Mouse (Mus musculus) liver, adult 2 months (tissue): ENCODE results near the gene Ahcyl1. TPM values are rescaled to one million over a fixed set of nuclear protein-coding genes. Genes with fewer than 3 reads are reported as not detected.

Source experiments
- DNase-seq: peaks from one replicate; pipeline ENCODE4 v3.0.0-alpha.2; 2011; ENCODE audit warnings: low read depth, low spot score; ENCODE audit errors: extremely low read depth
- H3K27ac ChIP-seq: fragments of 200-500 bp; replicated peaks from 2 replicates; pipeline ENCODE4 v1.5.1; 2012; ENCODE audit warnings: low read depth, mild to moderate bottlenecking, control low read depth, inconsistent platforms, low read length; ENCODE audit not compliant: insufficient read depth
- H3K27me3 ChIP-seq: fragments of 200-500 bp; 2 replicates; pipeline ENCODE4 v1.6.1; 2012; ENCODE audit warnings: mild to moderate bottlenecking, moderate library complexity, low read length, inconsistent platforms; ENCODE audit not compliant: control insufficient read depth, insufficient read depth
- H3K36me3 ChIP-seq: fragments of 200-500 bp; 2 replicates; pipeline ENCODE4 v1.6.1; 2012; ENCODE audit warnings: low read length, inconsistent platforms; ENCODE audit not compliant: control insufficient read depth, insufficient read depth
- H3K4me1 ChIP-seq: fragments of 200-500 bp; 2 replicates; pipeline ENCODE4 v1.6.1; 2011; ENCODE audit warnings: low read length; ENCODE audit not compliant: control insufficient read depth, insufficient read depth
- H3K4me3 ChIP-seq: fragments of 200-500 bp; 2 replicates; pipeline ENCODE4 v1.5.1; 2011; ENCODE audit warnings: low read depth, mild to moderate bottlenecking, control low read depth, low read length, moderate library complexity; ENCODE audit not compliant: insufficient read depth
- H3K79me2 ChIP-seq: fragments of 200-500 bp; 2 replicates; pipeline ENCODE4 v1.6.1; 2012; ENCODE audit warnings: inconsistent platforms, mild to moderate bottlenecking, low read length, moderate library complexity; ENCODE audit not compliant: control insufficient read depth, insufficient read depth
- H3K9ac ChIP-seq: fragments of 200-500 bp; 2 replicates; pipeline ENCODE4 v1.6.1; 2012; ENCODE audit warnings: low read depth, mild to moderate bottlenecking, control low read depth, inconsistent platforms, low read length
- CTCF ChIP-seq: fragments of 200-500 bp; IDR thresholded peaks from 2 replicates; pipeline ENCODE4 v1.5.1; 2011; ENCODE audit warnings: low read depth, low read length, control low read depth
- POLR2A ChIP-seq: fragments of 200-500 bp; IDR thresholded peaks from 2 replicates; pipeline ENCODE4 v1.6.1; 2011; ENCODE audit warnings: low read length, control low read depth; ENCODE audit not compliant: insufficient read depth; ENCODE audit errors: extremely low read depth
- WGBS: fragments of 180-500 bp; shearing (Covaris S2); methylation state at CpG from one replicate; pipeline ENCODE4 v1.1.7; 2018; 5-methylcytosine and 5-hydroxymethylcytosine counted together
- polyA plus RNA-seq: library from polyadenylated mRNA; depleted of rRNA; stranded (reverse); fragments of >200 nt; gene quantifications from 2 replicates; pipeline ENCODE4 v1.2.3, GENCODE M21; 2012
- total RNA-seq: library from RNA; depleted of rRNA; stranded (reverse); fragments of >200 nt; gene quantifications from 2 replicates; pipeline ENCODE4 v1.2.3, GENCODE M21; 2014

Gene Ahcyl1
- total and polyA plus RNA-seq, 2 experiments, result 42.3 to 52.9 TPM

DNA sequence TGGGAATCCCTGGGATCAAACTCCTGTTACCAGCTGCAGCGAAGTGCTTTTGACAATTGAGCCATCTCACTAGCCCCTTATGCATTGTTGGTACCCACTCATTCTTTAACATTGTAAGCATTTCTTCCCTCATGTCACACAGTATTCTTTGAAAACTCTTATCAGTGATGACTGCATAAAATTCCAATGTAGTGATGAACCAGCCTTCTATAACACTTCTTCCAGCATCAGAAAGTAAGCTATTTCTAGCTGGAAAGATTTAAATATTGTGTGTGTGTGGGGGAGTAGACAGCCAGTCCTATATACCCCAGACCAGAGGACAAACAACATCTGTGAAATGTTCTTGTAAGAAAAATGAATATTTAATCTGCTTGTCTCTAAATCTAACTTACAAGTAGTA lies 37.0 kb upstream of the Ahcyl1 start:
- no peak for DNase-seq
- TF ChIP-seq POLR2A (no peak), CTCF (no peak)
- no peak overlapping the region for H3K9ac ChIP-seq
- H3K4me3 ChIP-seq, result no peak overlapping the region
- no peak overlapping the region for H3K27ac ChIP-seq
- no peaks in the 10 kb centered on the region for H3K36me3 ChIP-seq
- no peaks in the 10 kb centered on the region for H3K27me3 ChIP-seq
- no peaks in the 10 kb centered on the region for H3K79me2 ChIP-seq
- no peaks in the 10 kb centered on the region for H3K4me1 ChIP-seq
- WGBS, result 100% methylated on average over 1 of the region's 1 CpGs

- DNase-seq, result no peak
- no peak overlapping the region for H3K27ac ChIP-seq
- H3K4me1 ChIP-seq, result no peaks in the 10 kb centered on the region
- WGBS, result 83% methylated on average over 2 of the region's 2 CpGs
- H3K79me2 ChIP-seq, result no peaks in the 10 kb centered on the region
- no peaks in the 10 kb centered on the region for H3K36me3 ChIP-seq
- no peak overlapping the region for H3K9ac ChIP-seq
- TF ChIP-seq CTCF (no peak), POLR2A (no peak)
- no peaks in the 10 kb centered on the region for H3K27me3 ChIP-seq
- H3K4me3 ChIP-seq, result no peak overlapping the region
Observed at GRCm38 (mm10) chr3:107730236-107730635, 33.9 kb upstream of the Ahcyl1 start.

GRCm38 (mm10) chr3:107728509-107728908 lies 32.1 kb upstream of the Ahcyl1 start:
- Histone ChIP-seq H3K9ac (no peak overlapping the region), H3K79me2 (no peaks in the 10 kb centered on the region), H3K27me3 (no peaks in the 10 kb centered on the region), H3K4me1 (no peaks in the 10 kb centered on the region), H3K4me3 (no peak overlapping the region), H3K27ac (no peak overlapping the region), H3K36me3 (no peaks in the 10 kb centered on the region)
- TF ChIP-seq POLR2A (no peak), CTCF (no peak)
- DNase-seq, result no peak
- 83% methylated on average over 1 of the region's 1 CpGs for WGBS

GRCm38 (mm10) chr3:107715971-107716370 lies 19.6 kb upstream of the Ahcyl1 start:
- H3K4me3 ChIP-seq, result no peak overlapping the region
- DNase-seq, result no peak
- H3K4me1 ChIP-seq, result no peaks in the 10 kb centered on the region; the same call in 1 of the 2 replicates
- WGBS, result 23% methylated on average over 1 of the region's 1 CpGs
- H3K36me3 ChIP-seq, result no peaks in the 10 kb centered on the region
- H3K27ac ChIP-seq, result no peak overlapping the region
- H3K9ac ChIP-seq, result no peak overlapping the region
- no peaks in the 10 kb centered on the region for H3K27me3 ChIP-seq
- H3K79me2 ChIP-seq, result no peaks in the 10 kb centered on the region
- TF ChIP-seq CTCF (no peak), POLR2A (no peak)

DNA sequence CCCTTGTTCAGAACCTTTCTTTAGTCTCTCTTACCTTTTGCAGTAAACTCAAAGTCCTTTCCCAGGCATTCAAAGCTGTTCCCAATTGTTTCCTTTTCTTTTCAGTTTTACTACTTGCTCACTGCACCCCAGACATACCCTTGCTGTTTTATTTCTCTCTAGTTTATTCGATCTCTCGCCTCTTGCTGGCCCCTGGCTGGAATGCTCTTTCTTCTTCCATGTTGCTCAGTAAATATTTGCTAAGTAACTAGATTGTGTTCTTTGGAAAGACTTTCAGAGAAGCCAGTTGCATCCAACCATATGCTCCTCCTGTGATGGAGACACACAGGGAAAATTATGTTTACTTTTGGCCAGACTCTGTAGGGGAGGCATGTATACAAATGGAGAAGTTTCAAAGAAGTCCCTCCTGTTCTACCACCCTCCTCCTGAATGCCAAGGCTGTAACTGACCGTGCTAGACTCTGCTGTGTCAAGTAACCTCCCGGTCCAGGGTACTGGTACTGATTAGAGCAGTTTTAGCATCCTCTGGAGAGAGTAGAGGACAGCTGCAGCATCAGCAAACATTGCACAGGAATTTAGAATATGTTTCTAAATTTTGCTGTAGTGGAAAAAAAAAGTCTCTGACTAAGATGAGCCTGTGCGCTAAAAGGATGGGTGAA lies 18.0 kb upstream of the Ahcyl1 start:
- 57% methylated on average over 5 of the region's 5 CpGs for WGBS
- no peak overlapping the region for H3K9ac ChIP-seq
- H3K27me3 ChIP-seq, result no peaks in the 10 kb centered on the region
- H3K4me3 ChIP-seq, result no peak overlapping the region
- no peak for TF ChIP-seq CTCF
- TF ChIP-seq POLR2A, result no peak
- no peak for DNase-seq
- no peaks in the 10 kb centered on the region for H3K36me3 ChIP-seq
- no peak overlapping the region for H3K27ac ChIP-seq
- H3K4me1 ChIP-seq, result no peaks in the 10 kb centered on the region; the same call in 1 of the 2 replicates
- H3K79me2 ChIP-seq, result no peaks in the 10 kb centered on the region

- H3K4me1 ChIP-seq, result no peaks in the 10 kb centered on the region; the same call in 1 of the 2 replicates
- H3K27ac ChIP-seq, result no peak overlapping the region
- no peaks in the 10 kb centered on the region for H3K27me3 ChIP-seq
- H3K79me2 ChIP-seq, result no peaks in the 10 kb centered on the region
- DNase-seq, result no peak
- no peaks in the 10 kb centered on the region for H3K36me3 ChIP-seq
- no peak overlapping the region for H3K9ac ChIP-seq
- WGBS, result 70% methylated on average over 3 of the region's 3 CpGs
- no peak overlapping the region for H3K4me3 ChIP-seq
- TF ChIP-seq POLR2A (no peak), CTCF (no peak)
Observed at GRCm38 (mm10) chr3:107712081-107712480, 15.7 kb upstream of the Ahcyl1 start.
